Mouse (Mus musculus) spleen, adult 2 months (tissue): ENCODE measurements around the gene Gtf2h3.

Experiments used
- CTCF ChIP-seq: fragments of 200-500 bp; IDR thresholded peaks from 2 replicates; pipeline ENCODE4 v1.5.1; 2011; ENCODE audit warnings: mild to moderate bottlenecking, inconsistent platforms; ENCODE audit not compliant: insufficient read depth, insufficient read length, insufficient replicate concordance; ENCODE audit errors: extremely low read depth
- POLR2A ChIP-seq: fragments of 200-500 bp; IDR thresholded peaks from 2 replicates; pipeline ENCODE4 v1.6.1; 2011; ENCODE audit warnings: low read depth, low read length, inconsistent platforms

DNA sequence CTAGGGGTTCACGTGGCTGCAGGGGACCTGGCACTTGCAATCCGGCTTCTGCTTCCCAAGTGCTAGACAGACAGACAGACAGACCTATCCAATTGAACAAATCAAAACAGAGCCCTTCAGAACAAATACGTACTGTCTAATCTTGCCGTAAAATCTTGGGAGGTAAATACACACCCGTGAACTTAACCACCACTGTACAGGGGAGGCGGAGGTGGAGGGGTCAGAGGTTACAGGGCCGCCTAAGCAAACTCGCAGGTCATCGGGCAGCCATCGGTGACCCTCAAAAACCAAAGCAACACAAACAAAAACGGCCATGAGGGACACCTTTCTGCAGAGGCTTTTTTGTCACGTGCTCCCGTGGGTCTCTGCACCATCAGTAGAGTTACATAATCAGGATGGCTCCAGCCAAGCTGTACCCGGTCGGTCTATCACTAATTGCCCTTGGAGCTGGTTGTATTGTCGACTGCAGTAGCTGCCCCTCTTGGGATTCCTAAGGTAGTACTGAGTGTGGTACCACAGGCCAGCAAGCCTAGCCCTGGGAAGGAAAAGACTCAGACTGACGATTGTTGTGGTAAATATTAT lies 26.2 kb downstream of the Gtf2h3 start:
- TF ChIP-seq POLR2A (no peak), CTCF (no peak)
